Mouse (Mus musculus): ENCODE measurements around the gene Sdc4. TPM values are rescaled to one million over a fixed set of nuclear protein-coding genes. Genes with fewer than 3 reads are reported as not detected.
A peak's percentile ranks its signal among the peaks of the same experiment; 100 is the strongest.

Gene Sdc4
- total RNA-seq, 2 experiments from 2014 or later: 19.7 to 22.4 TPM

DNA sequence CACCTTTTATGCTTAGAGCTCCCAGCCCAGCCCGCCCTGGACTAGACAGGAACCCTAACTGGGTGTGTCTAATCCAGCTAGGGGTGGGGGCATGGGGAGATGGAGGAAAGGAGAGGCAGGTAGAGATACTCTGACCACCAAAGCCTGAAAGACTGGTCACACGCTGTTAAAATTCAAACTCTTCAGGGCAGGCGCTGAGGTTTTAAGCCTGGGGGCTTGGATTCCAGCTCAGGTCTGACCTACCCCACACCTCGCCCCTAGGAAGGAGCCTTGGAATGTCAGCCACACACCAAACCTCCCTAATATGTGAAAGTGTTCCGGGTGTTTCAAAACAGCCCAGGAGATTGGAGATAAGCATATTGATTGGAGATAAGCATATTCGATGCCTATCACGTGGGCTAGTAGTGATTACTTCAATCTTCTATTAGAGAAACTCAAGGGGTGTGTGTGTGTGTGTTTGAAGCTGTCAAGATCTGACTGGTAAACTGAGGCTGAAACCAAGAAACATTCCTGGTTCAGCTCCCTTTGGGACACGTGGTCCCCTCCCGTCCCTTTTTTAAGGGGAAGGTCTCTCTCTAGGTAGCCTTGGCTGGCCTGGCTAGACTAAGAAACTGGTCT, 10.3 kb downstream of the Sdc4 start:
- no peak for DNase-seq (ENCODE audit: low spot score)
- intact Hi-C loops (cut with DNase I): no loop called here

DNA sequence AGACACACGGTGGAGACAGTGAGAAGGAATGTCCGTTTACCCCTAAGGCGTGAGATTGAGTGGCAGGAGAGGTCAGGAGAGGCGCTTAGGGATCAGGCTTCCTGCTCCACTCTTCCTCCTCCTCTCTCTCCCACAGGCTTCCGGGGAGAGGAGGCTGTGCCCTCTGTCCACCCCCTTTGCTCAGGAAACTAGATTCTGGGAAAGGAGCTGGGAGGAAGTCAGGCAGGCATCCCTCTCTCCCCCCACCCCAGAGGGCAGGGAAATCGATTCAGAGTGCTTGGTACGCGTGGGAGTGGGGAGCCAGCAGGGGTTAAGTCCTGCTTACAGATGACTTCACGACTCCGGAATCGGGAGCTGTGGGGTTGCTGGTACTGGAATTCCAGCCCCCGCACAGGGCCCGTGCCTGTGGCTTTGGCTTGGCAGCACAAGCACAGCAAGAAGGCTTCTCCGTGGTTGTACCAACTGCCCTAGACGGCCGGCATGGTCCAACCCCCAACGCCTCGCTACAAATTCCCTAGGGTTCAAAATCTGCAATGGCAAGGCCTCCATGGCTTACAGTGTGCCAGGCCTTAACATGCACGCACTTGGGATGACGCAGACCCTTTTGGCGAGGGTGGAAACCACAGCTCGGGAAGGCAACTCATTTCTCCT, 11.0 kb downstream of the Sdc4 start:
- intact Hi-C loops (cut with DNase I): no loop called here
- DNase-seq (ENCODE audit: low spot score): peak; percentile 38

DNA sequence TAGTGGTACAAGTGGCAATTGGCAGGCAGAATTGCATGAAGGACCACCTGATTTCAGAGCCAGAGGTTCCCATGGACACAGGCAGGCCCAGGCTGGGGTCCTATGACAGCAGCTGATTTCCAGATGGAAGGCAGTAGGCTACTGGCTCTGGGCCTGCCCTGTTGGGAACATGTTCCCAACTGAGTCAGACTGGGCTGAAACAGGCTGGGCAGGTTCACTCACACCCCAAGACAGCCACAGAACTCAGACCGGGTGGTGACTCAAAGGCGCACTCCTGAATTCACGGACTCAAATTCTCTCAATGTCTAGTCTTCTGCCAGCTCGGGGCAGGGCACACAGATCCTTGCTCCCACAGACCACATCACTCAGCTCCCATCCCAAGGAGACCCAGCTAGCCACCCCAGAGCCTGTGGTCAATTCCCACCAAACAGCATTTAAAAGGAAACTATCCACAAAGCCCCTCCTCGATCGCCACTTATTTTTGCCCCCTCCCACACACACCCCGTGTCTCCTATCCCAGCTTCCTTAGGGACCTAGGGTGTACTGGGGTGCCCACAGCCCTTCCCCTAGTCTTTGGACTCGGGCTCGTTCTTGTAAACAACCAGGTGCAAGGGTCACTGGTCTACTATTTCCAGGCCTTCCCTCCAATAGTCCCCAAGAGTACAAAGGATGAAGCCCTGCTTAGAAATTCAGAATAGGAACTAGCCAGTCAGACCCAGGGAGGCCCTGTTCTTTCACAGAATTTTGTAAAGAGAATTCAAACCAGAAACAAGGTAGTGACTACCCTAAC, 11.8 kb downstream of the Sdc4 start:
- intact Hi-C loops (cut with DNase I): no loop called here
- peak; percentile 22 for DNase-seq (ENCODE audit: low spot score)

DNA sequence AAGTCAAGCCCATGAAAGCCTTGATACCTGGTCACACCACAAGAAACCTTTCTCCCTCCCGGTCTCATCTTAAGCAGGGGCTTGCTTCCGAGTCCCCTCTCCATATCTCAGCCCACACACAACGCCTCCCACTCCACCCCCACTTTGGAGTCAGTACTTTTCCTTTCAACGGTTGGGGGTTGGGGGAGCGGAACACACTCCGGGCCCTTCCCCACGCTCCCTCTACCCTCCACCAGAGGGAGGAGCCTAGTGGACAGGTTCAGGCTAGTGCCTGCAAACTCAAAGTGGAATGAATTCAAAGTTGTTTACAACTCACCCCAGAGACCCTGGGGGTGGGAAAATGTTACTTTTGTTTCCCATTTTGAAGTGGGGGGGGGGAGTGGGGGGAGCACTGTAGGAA, 13.0 kb downstream of the Sdc4 start:
- DNase-seq (ENCODE audit: low spot score): no peak
- intact Hi-C loops (cut with DNase I): no loop called here

DNA sequence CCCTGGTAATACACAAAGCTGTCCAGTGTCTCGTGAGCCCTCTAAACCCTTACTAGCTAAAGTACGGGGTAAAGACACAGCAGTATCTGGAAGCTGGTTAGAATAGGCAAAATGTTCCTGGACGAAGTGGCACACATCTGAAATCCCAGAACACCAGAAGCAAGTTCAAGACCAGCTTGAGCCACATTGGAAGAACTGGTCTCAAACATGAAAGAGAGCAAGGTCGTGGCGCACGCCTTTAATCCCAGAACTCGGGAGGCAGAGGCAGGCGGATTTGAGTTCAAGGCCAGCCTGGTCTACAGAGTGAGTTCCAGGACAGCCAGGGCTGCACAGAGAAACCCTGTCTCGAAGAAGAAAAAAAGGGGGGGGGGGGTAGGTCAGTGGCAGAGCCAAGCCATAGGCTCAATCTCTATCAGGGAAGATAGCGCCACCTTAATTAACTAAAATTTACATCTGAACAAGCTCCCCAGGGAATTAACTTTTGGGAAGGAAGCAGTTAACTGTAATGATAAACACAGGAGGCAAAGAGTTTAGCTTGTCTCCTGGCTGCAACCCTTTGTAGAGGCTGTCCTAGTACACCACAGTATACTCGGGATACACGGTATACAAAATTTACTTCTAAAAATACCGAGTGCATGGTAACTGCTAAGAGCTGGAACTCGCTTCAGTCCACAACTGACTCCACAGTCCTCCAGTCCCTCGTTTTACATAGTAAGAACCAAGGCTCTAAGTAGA, 13.6 kb downstream of the Sdc4 start:
- no peak for DNase-seq (ENCODE audit: low spot score)
- intact Hi-C loops (cut with DNase I): no loop called here

DNA sequence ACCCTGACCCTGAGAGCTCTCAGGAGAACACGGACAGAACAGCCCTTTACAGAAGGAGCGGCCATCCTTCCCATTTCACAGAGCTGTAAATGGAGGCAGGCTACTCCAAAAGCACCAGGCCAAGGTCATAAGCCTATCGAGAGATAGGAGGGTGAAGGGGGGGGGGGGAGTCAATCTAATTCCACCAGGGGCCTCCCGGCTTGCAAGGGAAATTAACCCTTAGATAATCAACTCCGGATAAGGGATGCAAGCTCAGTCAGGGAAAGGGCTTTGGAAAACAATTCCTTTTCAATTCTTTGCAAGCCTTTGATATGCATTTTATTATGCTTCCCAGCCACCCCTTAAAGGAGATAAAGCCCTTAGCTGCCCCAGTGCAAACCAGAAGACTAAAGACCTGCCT, 15.2 kb downstream of the Sdc4 start:
- no peak for DNase-seq (ENCODE audit: low spot score)
- intact Hi-C loops (cut with DNase I): no loop called here

DNA sequence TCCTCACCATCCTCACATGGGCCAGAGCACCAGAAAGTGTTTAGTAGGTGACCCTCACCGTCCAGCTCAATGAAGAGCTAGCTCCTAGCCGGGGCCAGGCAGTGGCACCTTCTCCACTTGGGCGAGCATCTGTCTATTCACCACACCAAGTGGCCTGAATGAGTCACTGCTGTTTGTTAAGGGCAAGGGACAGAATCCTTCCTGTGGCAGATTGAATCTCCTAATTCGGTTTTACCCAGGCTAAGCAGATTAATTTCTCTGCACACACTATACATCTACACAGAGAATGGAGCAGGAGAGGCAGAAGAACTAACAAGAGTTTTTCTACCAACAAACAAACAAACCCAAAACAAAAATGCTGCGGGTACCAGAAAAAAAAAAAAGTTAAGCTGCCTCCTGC, 16.7 kb downstream of the Sdc4 start:
- intact Hi-C loops (cut with DNase I): no loop called here
- no peak for DNase-seq (ENCODE audit: low spot score)

DNA sequence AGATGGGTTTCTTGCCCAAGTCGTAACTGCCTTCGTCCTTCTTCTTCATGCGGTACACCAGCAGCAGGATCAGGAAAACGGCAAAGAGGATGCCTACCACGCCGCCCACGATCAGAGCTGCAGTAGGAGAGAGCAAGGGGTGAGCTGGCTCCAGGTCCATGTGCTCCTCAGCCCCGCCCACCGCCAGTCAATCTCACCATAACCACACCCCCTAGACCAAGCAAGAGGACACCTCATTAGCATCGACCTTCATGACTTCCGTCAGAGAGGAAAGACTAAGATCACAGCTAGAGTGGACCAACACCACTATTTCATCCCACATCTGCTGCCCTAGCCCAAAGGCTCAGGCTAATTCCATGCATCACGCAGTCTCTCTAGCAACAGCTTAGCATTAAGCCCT, 17.6 kb downstream of the Sdc4 start:
- no peak for DNase-seq (ENCODE audit: low spot score)

DNA sequence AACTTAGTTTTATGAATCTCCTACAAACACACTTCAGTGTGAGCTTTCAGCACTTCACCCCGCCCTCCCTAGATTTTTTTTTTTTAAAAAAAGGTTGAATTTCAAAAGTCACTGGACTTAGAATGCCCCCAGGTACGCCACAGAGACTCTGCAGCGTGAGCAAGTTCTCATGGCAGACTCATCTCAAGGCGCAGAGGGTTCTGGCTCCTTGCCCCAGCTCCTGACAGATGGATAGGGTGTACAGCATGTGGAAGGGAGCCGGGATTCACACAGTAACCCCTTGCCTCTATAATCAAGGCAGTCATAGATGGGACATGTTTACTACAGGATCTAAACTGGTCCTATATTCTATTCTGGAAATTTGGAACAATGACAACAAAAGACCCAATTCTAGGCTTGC, 18.3 kb downstream of the Sdc4 start:
- intact Hi-C loops (cut with DNase I): no loop called here
- DNase-seq (ENCODE audit: low spot score): no peak

More for the DNA sequence above, 17.6 kb downstream of the Sdc4 start:
- intact Hi-C loops (cut with DNase I): no loop called here

DNA sequence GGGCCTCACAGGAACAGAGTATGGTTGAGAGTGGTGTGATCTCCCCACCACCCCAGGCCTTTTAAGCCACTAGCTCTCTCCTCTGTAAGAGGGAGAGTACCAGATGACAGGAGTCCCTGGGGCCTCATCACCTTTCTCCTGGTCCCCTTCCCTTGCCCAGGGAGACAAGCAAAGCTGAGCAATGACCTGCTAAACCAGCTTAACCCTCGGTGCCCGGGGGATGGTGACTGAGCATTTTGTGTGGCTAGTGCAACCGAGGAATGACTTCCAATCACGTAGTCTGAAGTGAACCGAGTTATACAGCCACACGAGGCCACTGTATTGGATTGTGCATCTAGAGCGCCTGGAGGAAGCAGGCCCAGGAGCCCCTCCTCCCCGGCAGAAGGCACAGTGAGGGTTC, 19.3 kb downstream of the Sdc4 start:
- intact Hi-C loops (cut with DNase I): no loop called here
- no peak for DNase-seq (ENCODE audit: low spot score)

DNA sequence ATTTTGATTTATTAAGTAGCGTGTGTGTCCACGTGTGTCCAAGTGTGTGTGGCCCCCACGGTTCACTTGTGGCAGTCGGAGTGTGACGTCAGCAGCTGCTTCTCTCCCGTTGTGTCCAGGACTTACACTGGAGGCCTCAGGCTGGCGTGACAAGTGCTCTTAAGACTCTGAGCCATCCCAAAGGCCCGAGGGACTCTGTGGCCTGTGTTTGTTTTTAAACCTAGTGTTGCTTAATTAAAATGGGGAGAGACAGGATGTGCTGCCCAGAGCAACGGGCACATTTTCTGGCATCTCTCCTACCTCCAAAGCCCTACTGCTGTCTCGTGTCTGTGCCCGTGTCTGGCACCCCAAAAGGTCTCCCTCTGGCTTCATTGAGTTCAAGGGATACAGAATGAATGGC, 20.2 kb downstream of the Sdc4 start:
- DNase-seq (ENCODE audit: low spot score): no peak
- intact Hi-C loops (cut with DNase I): no loop called here

DNA sequence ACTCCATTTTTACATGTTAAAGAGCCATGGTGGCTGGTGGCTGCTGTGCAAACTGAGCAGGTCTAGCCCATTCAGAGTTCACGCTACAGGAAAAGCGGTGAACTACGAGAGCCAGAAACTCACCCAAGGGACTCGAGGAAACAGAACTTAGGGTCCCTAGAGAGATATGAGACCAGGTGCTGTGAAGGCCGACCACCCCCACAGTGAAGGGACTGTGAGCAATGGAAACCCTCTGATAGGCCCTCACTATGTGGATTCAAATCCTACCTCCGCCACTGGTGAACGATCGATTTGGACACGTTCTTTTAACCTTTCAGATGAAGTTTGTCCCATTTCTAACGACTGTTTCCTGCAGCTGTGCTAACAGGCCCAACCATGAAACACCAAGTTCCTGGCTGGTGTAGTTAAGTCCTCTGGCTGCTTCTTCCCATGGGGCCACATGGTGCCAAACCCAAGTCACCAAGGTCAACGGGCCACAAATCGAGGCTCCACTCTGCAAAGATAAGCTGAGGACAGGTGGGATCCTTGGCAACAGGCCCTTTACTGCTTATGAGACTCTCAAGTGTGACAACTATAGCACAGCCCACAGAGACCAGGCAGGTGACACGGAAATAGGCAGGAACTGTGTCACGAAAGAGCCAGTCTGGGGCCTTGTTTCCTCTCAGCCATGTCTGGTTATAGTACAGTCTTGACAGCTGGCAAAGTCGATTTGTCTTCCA, 20.9 kb downstream of the Sdc4 start:
- no peak for DNase-seq (ENCODE audit: low spot score)
- intact Hi-C loops (cut with DNase I): no loop called here

DNA sequence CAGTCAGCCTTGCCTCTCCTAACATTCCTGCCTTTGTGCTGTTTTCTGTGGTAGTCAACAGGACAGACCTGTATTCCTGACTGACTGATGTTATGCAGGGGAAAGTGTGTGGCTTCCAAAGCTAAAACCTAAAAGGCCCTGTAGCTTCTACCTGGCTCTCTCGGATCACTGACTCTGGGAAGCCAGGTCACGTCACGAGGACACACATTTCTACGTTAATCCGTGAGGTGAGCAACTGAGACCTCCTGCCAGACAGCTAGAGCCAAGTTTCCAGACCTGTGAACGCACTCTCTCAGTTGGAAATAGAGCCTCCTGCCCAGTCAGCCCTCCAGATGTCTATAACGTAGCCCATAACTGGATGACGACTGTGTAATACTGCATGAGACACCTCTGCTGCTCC, 21.7 kb downstream of the Sdc4 start:
- intact Hi-C loops (cut with DNase I): no loop called here
- no peak for DNase-seq (ENCODE audit: low spot score)

DNA sequence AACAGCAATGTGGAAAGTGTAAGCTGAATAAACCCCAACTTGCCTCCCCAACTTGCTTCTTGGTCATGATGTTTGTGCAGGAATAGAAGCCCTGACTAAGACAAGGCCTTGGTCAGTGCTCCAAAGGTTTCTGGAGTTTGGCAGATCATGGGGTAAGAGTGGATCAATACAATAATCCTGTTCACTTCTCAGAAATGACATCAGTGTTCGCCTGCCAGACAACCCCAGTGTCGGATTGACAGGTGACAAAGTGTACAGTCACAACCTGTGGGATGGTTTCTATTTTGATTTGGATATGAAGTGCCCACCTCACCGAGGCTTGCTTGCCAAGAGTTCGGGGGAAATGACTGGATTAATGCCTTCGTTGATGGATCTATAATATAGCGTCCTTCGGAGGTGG, 22.4 kb downstream of the Sdc4 start:
- no peak for DNase-seq (ENCODE audit: low spot score)
- intact Hi-C loops (cut with DNase I): no loop called here

DNA sequence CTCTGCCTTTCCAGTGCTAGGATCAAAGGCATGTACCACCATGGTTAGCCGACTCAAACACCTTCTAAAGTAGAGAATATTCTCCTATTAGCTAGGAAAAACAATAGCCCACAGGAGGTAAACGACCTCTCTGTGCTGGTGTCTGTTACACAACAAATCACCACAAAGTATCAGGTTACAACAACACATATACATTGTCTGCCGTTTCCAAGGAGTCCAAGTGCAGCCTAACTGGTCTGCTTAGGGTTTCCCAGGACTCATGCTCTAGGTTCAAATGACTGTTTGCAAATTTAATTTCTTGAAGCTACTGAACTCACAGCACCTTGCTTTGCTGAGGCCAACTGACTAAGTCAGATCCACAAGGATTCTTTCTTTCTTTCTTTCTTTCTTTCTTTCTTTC, 24.2 kb downstream of the Sdc4 start:
- no peak for DNase-seq (ENCODE audit: low spot score)
- intact Hi-C loops (cut with DNase I): no loop called here

DNA sequence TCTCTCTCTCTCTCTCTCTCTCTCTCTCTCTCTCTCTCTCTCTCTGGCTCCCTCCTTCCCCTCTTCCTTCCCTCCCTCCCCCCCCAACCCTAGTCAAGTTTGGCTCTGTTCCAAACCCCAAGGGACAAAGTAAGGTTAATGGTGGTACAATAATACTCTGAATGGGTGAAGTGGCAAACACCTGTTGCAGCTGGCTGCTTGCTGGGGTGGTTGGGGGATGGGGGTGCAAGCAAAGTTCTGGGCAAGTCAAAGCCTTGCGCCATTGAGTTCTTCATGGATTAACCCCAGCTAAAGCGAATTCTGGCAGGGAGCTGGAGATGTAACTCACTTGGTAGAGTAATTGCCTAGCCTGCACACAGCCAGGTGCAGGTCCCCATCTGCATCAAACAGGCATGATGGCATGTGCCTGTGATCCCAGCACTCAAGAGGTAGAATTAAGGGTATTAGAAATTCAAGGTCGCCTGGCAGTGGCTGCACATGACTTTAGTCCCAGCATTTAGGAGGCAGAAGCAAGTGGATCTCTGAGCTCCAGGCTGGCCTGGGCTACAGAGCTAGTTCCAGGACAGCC, 25.3 kb downstream of the Sdc4 start:
- intact Hi-C loops (cut with DNase I): no loop called here
- DNase-seq (ENCODE audit: low spot score): no peak

DNA sequence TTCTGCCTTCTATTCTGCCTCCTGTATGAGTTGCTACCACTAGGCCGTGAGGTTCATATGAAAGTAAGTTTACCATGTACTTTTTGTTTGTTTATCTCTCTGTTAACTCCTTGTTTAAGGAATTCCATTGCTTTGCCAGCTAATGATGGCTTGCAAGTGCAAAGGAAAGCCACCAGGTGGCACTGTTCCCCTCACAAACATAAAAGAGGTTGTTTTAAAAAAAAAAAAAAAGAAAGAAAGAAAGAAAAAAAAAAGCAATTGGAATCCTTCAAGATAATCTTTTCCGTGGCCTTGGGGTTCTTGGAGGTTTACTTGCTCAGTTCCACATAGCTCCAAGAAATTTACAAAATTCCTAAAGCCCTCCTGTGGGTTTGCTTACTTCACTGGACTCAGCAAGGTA, 26.5 kb downstream of the Sdc4 start:
- intact Hi-C loops (cut with DNase I): loop anchor here (1.0 to 2.0 kb wide), 2 partner anchors 42 to 103 kb away; no protein-coding TSS in a partner anchor
- DNase-seq (ENCODE audit: low spot score): no peak

DNA sequence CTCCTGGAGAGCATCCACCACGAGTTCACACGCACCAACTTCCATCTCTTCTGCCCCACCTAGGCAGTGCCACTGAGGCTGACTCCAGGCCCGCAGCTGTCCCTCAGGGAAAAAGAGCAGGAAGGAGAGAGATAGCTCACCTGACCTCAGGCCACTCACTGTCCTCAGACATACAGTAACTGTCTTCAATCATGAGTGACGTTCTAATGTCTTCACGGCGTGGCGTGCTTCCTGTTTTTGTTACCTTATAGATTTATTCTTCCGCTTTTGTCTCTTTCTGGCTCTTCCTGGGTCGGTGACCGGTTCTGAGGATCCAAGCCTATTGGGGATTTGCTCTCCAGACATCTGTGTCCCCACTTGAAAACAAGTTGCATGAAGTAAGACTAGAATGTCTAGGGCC, 29.1 kb downstream of the Sdc4 start:
- no peak for DNase-seq (ENCODE audit: low spot score)
- intact Hi-C loops (cut with DNase I): no loop called here

DNA sequence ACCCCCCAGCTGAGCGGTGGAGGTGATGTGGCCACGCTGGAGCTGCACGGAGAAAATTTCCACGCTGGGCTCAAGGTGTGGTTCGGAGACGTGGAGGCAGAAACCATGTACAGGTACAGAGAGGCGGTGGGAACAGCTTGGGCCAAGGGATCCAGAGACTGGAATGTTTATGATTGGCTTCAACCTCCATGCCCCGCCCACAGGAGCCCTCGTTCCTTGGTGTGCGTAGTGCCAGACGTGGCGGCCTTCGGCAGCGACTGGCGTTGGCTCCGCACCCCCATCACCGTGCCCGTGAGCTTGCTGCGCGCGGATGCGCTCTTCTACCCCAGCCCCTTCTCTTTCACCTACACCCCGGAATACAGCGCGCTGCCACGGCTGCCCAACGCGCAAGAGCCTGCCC, 29.5 kb downstream of the Sdc4 start:
- intact Hi-C loops (cut with DNase I): no loop called here
- no peak for DNase-seq (ENCODE audit: low spot score)

DNA sequence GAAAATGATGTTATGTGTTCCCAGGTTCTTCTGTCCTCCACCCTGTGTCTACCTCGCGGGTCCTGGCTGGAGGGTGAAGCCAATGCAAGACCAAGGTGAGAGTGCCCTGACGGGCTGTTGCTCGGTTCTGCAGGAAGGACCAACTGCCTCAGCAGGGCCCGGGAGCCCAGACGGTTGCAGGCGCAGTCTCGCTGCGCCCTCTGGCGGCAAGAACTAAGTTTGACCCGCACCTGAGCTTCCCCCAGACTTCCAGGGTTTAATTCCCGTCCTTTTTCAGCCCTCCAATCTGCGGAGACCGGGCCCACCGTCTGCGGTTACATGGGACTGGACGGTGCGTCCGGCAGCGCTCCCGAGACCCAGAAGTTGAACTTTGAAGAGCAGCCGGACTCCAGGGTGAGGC, 36.0 kb downstream of the Sdc4 start:
- intact Hi-C loops (cut with DNase I): loop anchor here (1.0 kb wide), 1 partner anchor 304 kb away; no protein-coding TSS in a partner anchor

More for the DNA sequence above, 36.0 kb downstream of the Sdc4 start:
- no peak for DNase-seq (ENCODE audit: low spot score)
